Mouse (Mus musculus) heart, embryonic 14.5 days (tissue): ENCODE measurements around the gene Ltbp3. TPM values are rescaled to one million over a fixed set of nuclear protein-coding genes. Genes with fewer than 3 reads are reported as not detected.

Source experiments
- ATAC-seq: fragments of 200-750 bp; cut with Nextera tagmentation; 2 replicates; pipeline ENCODE4 v1.8.0; 2017; ENCODE audit warnings: low read depth, moderate TSS enrichment; ENCODE audit not compliant: insufficient number of reproducible peaks, insufficient read depth, low FRiP score
- H3K27ac ChIP-seq, 2 experiments: fragments of 200-500 bp in 1 of 2; fragments of 300-500 bp in 1 of 2; sonication (generic) in 1 of 2; replicated peaks in 1 of 2; 2 replicates each; pipeline ENCODE4 v1.5.1; 2012 to 2014; ENCODE audit warnings: low read depth in 2 of 2, low read length in 2 of 2, control low read depth in 1 of 2, mild to moderate bottlenecking in 1 of 2, mixed read lengths in 1 of 2; ENCODE audit not compliant: control insufficient read depth in 1 of 2, insufficient read depth in 1 of 2
- H3K27me3 ChIP-seq: fragments of 300-500 bp; sonication (generic); 2 replicates; pipeline ENCODE4 v1.6.1; 2014; ENCODE audit warnings: mild to moderate bottlenecking, low read length, control low read depth; ENCODE audit not compliant: control insufficient read depth, insufficient read depth
- H3K36me3 ChIP-seq: fragments of 300-500 bp; sonication (generic); 2 replicates; pipeline ENCODE4 v1.6.1; 2014; ENCODE audit warnings: mild to moderate bottlenecking, control low read depth, low read length, mixed read lengths; ENCODE audit not compliant: control insufficient read depth, insufficient read depth
- H3K4me1 ChIP-seq, 2 experiments: fragments of 200-500 bp in 1 of 2; fragments of 300-500 bp in 1 of 2; sonication (generic) in 1 of 2; 2 replicates each; pipeline ENCODE4 v1.6.1; 2012 to 2014; ENCODE audit warnings: low read length in 2 of 2, control low read depth in 1 of 2, mixed read lengths in 1 of 2; ENCODE audit not compliant: control insufficient read depth in 2 of 2, insufficient read depth in 2 of 2
- H3K4me2 ChIP-seq: fragments of 300-500 bp; sonication (generic); 2 replicates; pipeline ENCODE4 v1.6.1; 2014; ENCODE audit warnings: mild to moderate bottlenecking, low read length
- H3K4me3 ChIP-seq, 2 experiments: fragments of 200-500 bp in 1 of 2; fragments of 300-500 bp in 1 of 2; sonication (generic) in 1 of 2; 2 replicates each; pipeline ENCODE4 v1.5.1; 2012 to 2014; ENCODE audit warnings: low read length in 2 of 2, mild to moderate bottlenecking in 2 of 2, control low read depth in 1 of 2, low read depth in 1 of 2, moderate library complexity in 1 of 2; ENCODE audit not compliant: control insufficient read depth in 1 of 2, insufficient read depth in 1 of 2
- H3K9ac ChIP-seq: fragments of 300-500 bp; sonication (generic); 2 replicates; pipeline ENCODE4 v1.6.1; 2014; ENCODE audit warnings: mild to moderate bottlenecking, low read length
- H3K9me3 ChIP-seq: fragments of 300-500 bp; sonication (generic); 2 replicates; pipeline ENCODE4 v1.6.1; 2016; ENCODE audit warnings: low read length, control low read depth; ENCODE audit not compliant: control insufficient read depth
- WGBS: fragments of 180-500 bp; shearing (Covaris S2); extraction: QIAGEN DNeasy Blood & Tissue Kit; methylation state at CpG from one replicate; pipeline ENCODE4 v1.1.7; 2014; 5-methylcytosine and 5-hydroxymethylcytosine counted together
- polyA plus RNA-seq: library from polyadenylated mRNA; unstranded; fragments of >200 nt; fragmentation: Nextera tagmentation; extraction: Ambion mirVana; gene quantifications from 2 replicates; pipeline ENCODE4 v1.2.1, GENCODE M21; 2014

Ltbp3 gene
- polyA plus RNA-seq, 1 experiment from 2014 or later = 35.7 TPM

DNA sequence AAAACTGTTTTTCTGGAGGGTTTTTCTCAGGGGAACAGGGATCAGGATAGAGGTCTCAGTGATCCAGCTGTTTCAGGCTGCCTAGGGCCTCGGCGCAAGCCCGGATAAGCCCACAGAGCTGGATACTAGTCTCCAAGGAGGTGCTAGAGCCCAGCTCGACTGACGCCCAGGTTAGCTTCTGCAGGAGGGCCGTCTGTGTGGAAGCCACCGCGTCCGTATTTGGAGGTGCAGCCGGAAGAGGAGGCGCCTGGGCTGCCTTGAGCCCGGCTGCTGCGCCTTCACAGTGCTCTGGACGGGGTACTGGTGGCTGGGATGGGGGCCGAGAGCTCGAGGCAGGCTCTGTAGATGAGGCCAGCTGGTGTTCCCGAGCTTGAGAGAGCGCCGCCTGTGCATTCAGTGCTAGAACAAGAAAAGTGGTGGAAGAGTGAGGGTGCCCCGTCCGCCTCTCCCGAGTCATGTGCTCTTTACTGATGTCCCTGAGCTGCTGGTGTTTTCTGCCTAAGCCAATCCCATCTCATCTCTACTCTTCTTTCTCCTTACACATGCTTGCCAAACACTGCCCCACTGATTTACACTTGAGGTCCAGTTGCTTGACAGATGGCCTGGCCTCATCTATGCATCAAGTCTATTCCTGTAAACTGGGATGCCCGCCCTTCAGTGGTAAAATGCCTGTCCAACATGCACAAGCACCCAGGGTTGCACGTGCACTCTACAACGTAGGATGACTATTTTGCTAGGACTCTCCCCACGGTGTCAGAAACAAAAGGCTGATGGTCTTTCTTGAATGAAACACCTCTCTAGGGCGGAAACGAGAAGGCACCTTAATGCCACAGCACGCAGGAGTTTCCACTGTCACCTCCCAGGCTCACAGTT, 10.2 kb upstream of the Ltbp3 start:
- no peak overlapping the region for H3K27ac ChIP-seq
- H3K36me3 ChIP-seq = peaks cover 12% of the 10 kb centered on the region; the same call in 1 of the 2 replicates
- no peaks in the 10 kb centered on the region for H3K27me3 ChIP-seq
- H3K4me3 ChIP-seq = peak overlapping the region; percentile 68 to 77
- H3K4me2 ChIP-seq = peak overlapping the region; percentile 93
- no peak for ATAC-seq
- WGBS = 69% methylated on average over 29 of the region's 29 CpGs
- no peaks in the 10 kb centered on the region for H3K9me3 ChIP-seq
- H3K4me1 ChIP-seq = peaks cover 22 to 40% of the 10 kb centered on the region in 2 experiments
- H3K9ac ChIP-seq = peak overlapping the region; percentile 81

GRCm38 (mm10) chr19:5731264-5731978, 9.3 kb upstream of the Ltbp3 start:
- Histone ChIP-seq H3K27me3 (no peaks in the 10 kb centered on the region), H3K4me2 (peak overlapping the region; percentile 93), H3K9me3 (no peaks in the 10 kb centered on the region), H3K27ac (no peak overlapping the region; a peak in 1 of 4 replicates), H3K9ac (peak overlapping the region; percentile 81), H3K36me3 (peaks cover 12% of the 10 kb centered on the region; the same call in 1 of the 2 replicates), H3K4me1 (peaks cover 22 to 39% of the 10 kb centered on the region in 2 experiments), H3K4me3 (peak overlapping the region; percentile 68 to 77)
- WGBS = under 1% methylated on average over 47 of the region's 47 CpGs
- peak; percentile 69 for ATAC-seq

- Histone ChIP-seq H3K9ac (no peak overlapping the region), H3K4me2 (no peak overlapping the region), H3K27me3 (0 out of 2 replicates have a peak, but pooled peaks cover 5% of the 10 kb centered on the region), H3K9me3 (no peaks in the 10 kb centered on the region), H3K4me3 (no peak overlapping the region), H3K36me3 (peaks cover 8% of the 10 kb centered on the region; the same call in 1 of the 2 replicates), H3K27ac (no peak overlapping the region), H3K4me1 (peaks cover 6 to 16% of the 10 kb centered on the region in 2 experiments; a peak in 3 of 4 replicates)
- no peak for ATAC-seq
- 76% methylated on average over 9 of the region's 9 CpGs for WGBS
Measured at GRCm38 (mm10) chr19:5734325-5734724, 6.4 kb upstream of the Ltbp3 start.

GRCm38 (mm10) chr19:5739446-5739845, 1.3 kb upstream of the Ltbp3 start:
- Histone ChIP-seq H3K27ac (no peak overlapping the region), H3K9me3 (no peaks in the 10 kb centered on the region), H3K4me3 (no peak overlapping the region), H3K4me2 (no peak overlapping the region), H3K27me3 (0 out of 2 replicates have a peak, but pooled peaks cover 8% of the 10 kb centered on the region), H3K9ac (no peak overlapping the region), H3K36me3 (no peaks in the 10 kb centered on the region), H3K4me1 (peaks cover 16 to 31% of the 10 kb centered on the region in 2 experiments)
- WGBS = 30% methylated on average over 2 of the region's 2 CpGs
- no peak for ATAC-seq

GRCm38 (mm10) chr19:5741641-5742240, 1.0 kb downstream of the Ltbp3 start:
- Histone ChIP-seq H3K27ac (peak overlapping the region; percentile 90 to 94), H3K4me3 (peak overlapping the region; percentile 74 to 79), H3K9me3 (no peaks in the 10 kb centered on the region), H3K9ac (peak overlapping the region; percentile 98), H3K27me3 (0 out of 2 replicates have a peak, but pooled peaks cover 10% of the 10 kb centered on the region), H3K36me3 (no peaks in the 10 kb centered on the region; the same call in 1 of the 2 replicates), H3K4me2 (peak overlapping the region; percentile 93), H3K4me1 (peaks cover 29 to 45% of the 10 kb centered on the region in 2 experiments)
- under 1% methylated on average over 52 of the region's 55 CpGs for WGBS
- ATAC-seq = peak; percentile 73

GRCm38 (mm10) chr19:5742241-5742641, 1.5 kb downstream of the Ltbp3 start:
- WGBS = under 1% methylated on average over 32 of the region's 32 CpGs
- Histone ChIP-seq H3K4me3 (peak overlapping the region; percentile 74 to 79), H3K9ac (peak overlapping the region; percentile 98), H3K9me3 (no peaks in the 10 kb centered on the region), H3K4me2 (peak overlapping the region; percentile 93), H3K27ac (peak overlapping the region; percentile 90 to 94), H3K4me1 (peaks cover 31 to 49% of the 10 kb centered on the region in 2 experiments), H3K36me3 (peaks cover under 1% of the 10 kb centered on the region), H3K27me3 (0 out of 2 replicates have a peak, but pooled peaks cover 8% of the 10 kb centered on the region)
- 0 out of 2 replicates have a peak, but pooled peaks have one; percentile 29 for ATAC-seq

DNA sequence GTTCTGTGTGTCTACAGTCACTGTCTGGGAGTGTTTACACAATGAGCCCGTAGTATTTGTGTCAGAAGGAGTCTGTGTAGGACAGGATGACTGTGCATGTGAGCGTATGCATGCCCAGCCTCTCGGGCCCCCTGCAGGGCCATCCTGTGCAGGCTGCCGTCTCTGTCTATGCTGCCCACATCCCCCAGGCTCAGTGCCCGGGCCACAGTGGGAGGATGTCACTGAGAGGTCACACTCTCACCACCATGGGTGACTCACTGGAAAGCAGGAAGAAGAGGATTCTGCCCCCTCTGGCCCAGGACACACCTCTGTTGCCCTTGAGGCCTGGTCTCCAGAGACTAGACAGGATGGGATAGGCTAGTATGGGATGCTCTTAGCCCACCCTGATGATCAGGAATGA, 2.9 kb downstream of the Ltbp3 start:
- Histone ChIP-seq H3K27ac (no peak overlapping the region), H3K9me3 (no peaks in the 10 kb centered on the region), H3K36me3 (peaks cover 5% of the 10 kb centered on the region), H3K9ac (0 out of 2 replicates have a peak overlapping the region, but pooled peaks have one; percentile 98), H3K27me3 (0 out of 2 replicates have a peak, but pooled peaks cover 11% of the 10 kb centered on the region), H3K4me2 (peak overlapping the region; percentile 93), H3K4me1 (peaks cover 31 to 49% of the 10 kb centered on the region in 2 experiments), H3K4me3 (peak overlapping the region; percentile 1 to 74; a peak in 2 of 4 replicates)
- 62% methylated on average over 5 of the region's 5 CpGs for WGBS
- ATAC-seq = no peak
